Mouse (Mus musculus) neural tube, embryonic 15.5 days (tissue): ENCODE results near the gene Ncor1. TPM values are rescaled to one million over a fixed set of nuclear protein-coding genes. Genes with fewer than 3 reads are reported as not detected.
"Not testable (repeated sequence)": the region's sequence is repeated elsewhere in the genome, so short reads cannot be mapped to it uniquely, and the experiment has no call there.

Experiments
- ATAC-seq: fragments of 200-750 bp; cut with Nextera tagmentation; 2 replicates; pipeline ENCODE4 v1.8.0; 2017; ENCODE audit warnings: mild to moderate bottlenecking, moderate TSS enrichment, moderate library complexity; ENCODE audit not compliant: low FRiP score
- H3K27ac ChIP-seq: fragments of 300-500 bp; sonication (generic); replicated peaks from 2 replicates; pipeline ENCODE4 v1.5.1; 2015; ENCODE audit warnings: mild to moderate bottlenecking, inconsistent platforms
- H3K27me3 ChIP-seq: fragments of 300-500 bp; sonication (generic); replicated peaks from 2 replicates; pipeline ENCODE4 v1.6.1; 2015; ENCODE audit warnings: inconsistent platforms
- H3K36me3 ChIP-seq: fragments of 300-500 bp; sonication (generic); 2 replicates; pipeline ENCODE4 v1.6.1; 2015; ENCODE audit warnings: inconsistent platforms
- H3K4me1 ChIP-seq: fragments of 300-500 bp; sonication (generic); 2 replicates; pipeline ENCODE4 v1.6.1; 2015; ENCODE audit warnings: inconsistent platforms
- H3K4me2 ChIP-seq: fragments of 300-500 bp; sonication (generic); 2 replicates; pipeline ENCODE4 v1.6.1; 2015; ENCODE audit warnings: inconsistent platforms, mild to moderate bottlenecking, moderate library complexity
- H3K4me3 ChIP-seq: fragments of 300-500 bp; sonication (generic); replicated peaks from 2 replicates; pipeline ENCODE4 v1.5.1; 2015; ENCODE audit warnings: mild to moderate bottlenecking, inconsistent platforms
- H3K9ac ChIP-seq: fragments of 300-500 bp; sonication (generic); replicated peaks from 2 replicates; pipeline ENCODE4 v1.6.1; 2015; ENCODE audit warnings: mild to moderate bottlenecking, inconsistent platforms
- H3K9me3 ChIP-seq: fragments of 300-500 bp; sonication (generic); replicated peaks from 2 replicates; pipeline ENCODE4 v1.6.1; 2016; ENCODE audit warnings: inconsistent platforms
- WGBS: fragments of 180-500 bp; shearing (Covaris S2); methylation state at CpG from one replicate; pipeline ENCODE4 v1.1.7; 2015; ENCODE audit warnings: mixed read lengths; 5-methylcytosine and 5-hydroxymethylcytosine counted together
- polyA plus RNA-seq: library from polyadenylated mRNA; unstranded; fragments of >200 nt; fragmentation: Nextera tagmentation; extraction: Ambion mirVana; gene quantifications from 2 replicates; pipeline ENCODE4 v1.2.1, GENCODE M21; 2015

Gene Ncor1
- polyA plus RNA-seq, 1 experiment from 2014 or later: 174 TPM

- WGBS: 84% methylated on average over 3 of the region's 3 CpGs
- H3K9me3 ChIP-seq, H3K4me2 ChIP-seq, H3K27me3 ChIP-seq, H3K4me3 ChIP-seq, H3K9ac ChIP-seq, ATAC-seq, H3K27ac ChIP-seq: not testable (repeated sequence)
- Histone ChIP-seq H3K36me3 (peaks cover 50% of the 10 kb centered on the region), H3K4me1 (peaks cover 19% of the 10 kb centered on the region)
Observed at GRCm38 (mm10) chr11:62284020-62284419, 174.3 kb downstream of the Ncor1 start.

DNA sequence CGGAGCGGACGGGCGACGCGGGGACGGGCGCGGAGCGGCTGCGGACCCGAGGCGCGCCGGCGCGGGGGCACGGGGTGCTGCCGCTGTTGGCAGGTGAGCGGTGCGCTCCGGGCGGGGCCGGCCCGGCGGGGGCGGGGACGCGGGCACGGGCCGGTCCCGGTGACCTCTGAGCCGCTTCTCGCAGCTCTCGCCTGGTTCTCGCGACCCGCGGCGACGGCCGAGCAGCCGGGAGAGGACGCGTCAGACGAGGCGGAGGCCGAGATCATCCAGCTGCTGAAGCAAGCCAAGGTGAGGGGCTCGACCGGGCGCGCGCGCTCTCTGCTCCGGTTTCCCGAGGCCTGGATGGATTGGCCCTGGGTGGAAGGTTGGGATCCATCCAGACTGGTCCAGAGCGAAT lies 176.7 kb downstream of the Ncor1 start:
- Histone ChIP-seq H3K9ac (peak overlapping the region; percentile 69), H3K27me3 (no peaks in the 10 kb centered on the region), H3K9me3 (no peaks in the 10 kb centered on the region), H3K4me3 (peak overlapping the region; percentile 62), H3K4me1 (peaks cover 19% of the 10 kb centered on the region), H3K4me2 (peak overlapping the region; percentile 72), H3K27ac (peak overlapping the region; percentile 91), H3K36me3 (peaks cover 31% of the 10 kb centered on the region)
- under 1% methylated on average over 31 of the region's 57 CpGs for WGBS
- ATAC-seq: peak; percentile 65

DNA sequence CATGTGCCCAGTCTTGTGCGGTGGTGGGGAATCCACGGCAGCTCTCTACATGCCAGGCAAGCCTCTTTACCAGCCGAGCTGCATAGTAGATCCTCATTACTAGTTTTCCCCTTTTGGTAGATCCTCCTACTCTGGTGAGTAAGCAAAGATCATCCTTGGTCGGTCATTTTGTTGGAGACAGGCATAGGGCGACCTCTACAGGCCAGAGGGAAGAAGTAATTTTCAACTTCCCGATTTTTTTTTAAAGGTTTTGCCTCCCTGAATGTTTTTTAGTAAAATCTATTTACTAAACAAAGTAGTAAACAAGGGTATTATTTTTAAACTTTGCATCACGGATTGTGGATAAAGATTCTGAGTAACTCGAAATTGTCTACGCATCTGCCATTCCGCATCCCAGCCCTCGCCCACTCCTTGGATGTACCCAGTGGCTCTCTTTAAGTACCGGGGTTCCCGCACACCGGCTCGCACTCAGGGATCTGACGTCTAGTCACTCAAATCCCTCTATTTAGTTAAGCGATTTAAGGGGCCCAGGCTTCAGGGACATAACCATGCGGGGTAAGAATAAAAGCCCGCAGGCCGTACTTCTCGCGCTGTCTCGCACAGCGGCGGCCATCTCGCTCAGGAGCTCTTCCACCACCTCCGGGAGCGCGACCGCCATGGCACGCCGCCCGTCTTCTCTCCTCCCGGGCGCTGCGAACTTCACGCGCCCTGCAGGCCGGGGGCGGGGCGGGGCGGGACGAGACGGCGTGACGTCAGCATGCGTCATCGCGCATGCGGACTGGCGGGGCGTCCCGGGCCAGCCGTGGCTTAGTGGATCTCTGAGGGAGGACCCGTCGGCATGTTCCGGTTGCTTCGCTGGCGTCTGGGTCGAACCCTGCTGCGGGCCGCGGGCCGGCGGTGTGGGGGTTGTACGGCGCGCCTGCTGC lies 177.4 kb downstream of the Ncor1 start, which contains the start of the genes Zswim7 and Ttc19:
TSS of gene Zswim7 (minus strand) at position 701 of the 926 bp plus-strand sequence.
TSS of gene Ttc19 (plus strand) at position 799 of the 926 bp plus-strand sequence.
- H3K4me1 ChIP-seq: peaks cover 19% of the 10 kb centered on the region
- H3K4me2 ChIP-seq: peak within 1 kb of the TSS; percentile 72
- H3K9me3 ChIP-seq: no peaks in the 10 kb centered on the region
- peaks cover 25% of the 10 kb centered on the region for H3K36me3 ChIP-seq
- H3K27ac ChIP-seq: peak within 1 kb of the TSS; percentile 91
- H3K27me3 ChIP-seq: no peaks in the 10 kb centered on the region
- ATAC-seq: peak; percentile 97
- peak within 1 kb of the TSS; percentile 69 for H3K9ac ChIP-seq
- WGBS: under 1% methylated on average over 62 of the region's 68 CpGs
- peak within 1 kb of the TSS; percentile 62 for H3K4me3 ChIP-seq

- WGBS: 31% methylated on average over 5 of the region's 5 CpGs
- H3K9ac ChIP-seq: no peak overlapping the region
- H3K4me2 ChIP-seq: no peak overlapping the region
- no peaks in the 10 kb centered on the region for H3K9me3 ChIP-seq
- no peak overlapping the region for H3K4me3 ChIP-seq
- no peak overlapping the region for H3K27ac ChIP-seq
- peaks cover 16% of the 10 kb centered on the region for H3K4me1 ChIP-seq
- no peak for ATAC-seq
- no peaks in the 10 kb centered on the region for H3K27me3 ChIP-seq
- H3K36me3 ChIP-seq: no peaks in the 10 kb centered on the region; the same call in 1 of the 2 replicates
Observed at GRCm38 (mm10) chr11:62278027-62278426, 180.3 kb downstream of the Ncor1 start.

- no peak overlapping the region for H3K4me3 ChIP-seq
- H3K4me2 ChIP-seq: no peak overlapping the region
- no peak overlapping the region for H3K27ac ChIP-seq
- H3K4me1 ChIP-seq: peaks cover 7% of the 10 kb centered on the region
- no peak overlapping the region for H3K9ac ChIP-seq
- no peak for ATAC-seq
- 65% methylated on average over 8 of the region's 8 CpGs for WGBS
- H3K27me3 ChIP-seq: no peaks in the 10 kb centered on the region
- H3K36me3 ChIP-seq: no peaks in the 10 kb centered on the region
- no peaks in the 10 kb centered on the region for H3K9me3 ChIP-seq
Observed at GRCm38 (mm10) chr11:62277086-62277485, 181.3 kb downstream of the Ncor1 start.

DNA sequence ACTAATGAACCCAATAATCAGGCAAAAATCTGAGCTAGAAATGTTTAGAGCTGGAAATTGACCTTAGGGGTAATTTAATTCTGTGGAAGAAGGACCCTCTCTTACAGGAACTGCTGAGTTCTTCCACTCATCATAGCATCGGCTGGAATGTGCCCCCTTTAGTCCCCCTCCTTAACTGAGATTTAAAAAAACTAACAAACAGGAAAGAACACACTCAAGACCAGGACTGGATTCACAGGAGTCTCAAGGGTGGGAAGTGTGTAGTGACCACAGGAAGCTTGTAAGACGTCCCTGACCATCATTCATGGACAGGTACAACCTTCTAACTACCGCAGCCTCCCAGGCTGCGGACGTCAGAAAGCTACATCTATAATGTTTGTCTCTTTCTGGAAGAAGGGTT lies 187.5 kb downstream of the Ncor1 start:
- Histone ChIP-seq H3K4me2 (no peak overlapping the region), H3K4me1 (peaks cover 17% of the 10 kb centered on the region; the same call in 1 of the 2 replicates), H3K27ac (no peak overlapping the region), H3K9me3 (no peaks in the 10 kb centered on the region), H3K9ac (no peak overlapping the region), H3K27me3 (no peaks in the 10 kb centered on the region), H3K36me3 (no peaks in the 10 kb centered on the region), H3K4me3 (no peak overlapping the region)
- WGBS: 65% methylated on average over 5 of the region's 5 CpGs
- ATAC-seq: no peak

DNA sequence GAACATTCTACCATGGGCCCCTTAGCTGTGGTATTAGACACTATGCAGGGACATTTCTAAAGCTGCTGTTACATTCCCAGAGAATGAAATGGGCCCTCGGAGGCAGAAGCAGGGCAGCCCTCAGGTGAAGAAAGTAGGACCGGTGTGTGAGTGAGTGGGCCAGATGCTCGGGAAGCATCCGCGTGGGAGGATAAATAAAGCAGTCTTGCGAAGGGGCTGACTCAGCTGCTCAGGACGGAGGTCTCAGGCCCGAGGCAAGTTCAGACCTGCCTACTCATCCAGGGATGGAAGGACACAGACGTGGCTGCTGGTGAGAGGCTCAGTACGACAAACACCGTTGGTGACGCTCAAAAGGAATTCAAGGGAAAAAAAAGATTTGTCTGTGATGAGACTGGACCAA lies 189.2 kb downstream of the Ncor1 start:
- Histone ChIP-seq H3K9me3 (no peaks in the 10 kb centered on the region), H3K4me3 (no peak overlapping the region), H3K9ac (no peak overlapping the region), H3K36me3 (no peaks in the 10 kb centered on the region), H3K27me3 (no peaks in the 10 kb centered on the region), H3K27ac (no peak overlapping the region), H3K4me1 (peaks cover 17% of the 10 kb centered on the region; the same call in 1 of the 2 replicates), H3K4me2 (no peak overlapping the region)
- WGBS: 72% methylated on average over 12 of the region's 12 CpGs
- ATAC-seq: no peak

- no peaks in the 10 kb centered on the region for H3K9me3 ChIP-seq
- no peak overlapping the region for H3K4me2 ChIP-seq
- H3K27ac ChIP-seq: no peak overlapping the region
- H3K9ac ChIP-seq: no peak overlapping the region
- no peak overlapping the region for H3K4me3 ChIP-seq
- H3K36me3 ChIP-seq: no peaks in the 10 kb centered on the region
- peaks cover 17% of the 10 kb centered on the region; the same call in 1 of the 2 replicates for H3K4me1 ChIP-seq
- WGBS: 77% methylated on average over 8 of the region's 8 CpGs
- no peak for ATAC-seq
- no peaks in the 10 kb centered on the region for H3K27me3 ChIP-seq
Observed at GRCm38 (mm10) chr11:62268381-62268780, 190.0 kb downstream of the Ncor1 start.

- Histone ChIP-seq H3K27ac (no peak overlapping the region), H3K9ac (no peak overlapping the region), H3K4me1 (peaks cover 17% of the 10 kb centered on the region; the same call in 1 of the 2 replicates), H3K9me3 (no peaks in the 10 kb centered on the region), H3K36me3 (no peaks in the 10 kb centered on the region), H3K4me2 (no peak overlapping the region), H3K27me3 (no peaks in the 10 kb centered on the region), H3K4me3 (no peak overlapping the region)
- no peak for ATAC-seq
- 50% methylated on average over 17 of the region's 17 CpGs for WGBS
Observed at GRCm38 (mm10) chr11:62266466-62267214, 191.7 kb downstream of the Ncor1 start.
